25 mouse cellular contexts compared by ENCODE assay signal in the genomic region with DNA sequence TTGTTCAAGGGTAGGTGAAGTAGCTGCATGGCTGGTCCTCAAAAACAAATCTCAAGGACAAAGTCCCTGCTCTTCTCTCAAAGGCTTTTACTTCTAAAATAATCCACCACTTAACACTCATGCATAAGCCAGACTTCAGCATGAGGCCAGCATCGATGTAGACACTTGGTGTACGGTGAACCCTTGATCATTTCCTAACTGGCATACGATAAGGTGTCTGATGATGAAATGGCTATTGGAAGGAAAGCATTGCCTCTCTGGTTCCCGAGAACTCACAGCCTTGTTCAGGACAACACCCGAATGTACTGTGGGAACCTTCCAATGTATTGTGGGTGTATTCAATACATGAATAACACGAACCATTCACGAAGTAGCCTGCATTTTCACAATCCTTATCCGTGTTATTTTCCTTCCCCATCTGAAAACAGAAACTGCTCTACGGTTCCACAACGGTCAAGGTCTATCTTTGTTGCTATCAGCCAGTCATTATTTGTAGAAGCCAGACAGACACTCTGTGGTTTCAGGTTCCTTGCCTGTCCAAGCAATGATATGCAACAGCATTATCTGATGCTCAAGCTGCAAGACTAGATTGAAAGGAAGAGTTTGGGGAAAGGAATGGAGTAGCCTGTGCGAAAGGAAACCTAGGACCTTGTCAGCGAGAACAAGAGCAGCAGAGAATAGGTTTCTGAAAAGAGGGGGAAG.
DNase-seq lines count a peak whose midpoint lies in the region; ATAC-seq and TF ChIP-seq lines count a peak whose summit lies in the region.
"Had no signal": no experiment of that assay in that cellular context is flagged by ENCODE, and none has a peak within 500 bp of the region (broad histone marks: within the 10 kb centered on the region; RNA-seq: fewer than 3 reads in every experiment).

No protein-coding gene starts in this region.

- H3K36me3 ChIP-seq in MEL (ENCODE audit: control insufficient read depth in 1 of 2, insufficient read depth in 2 of 2, low read length in 2 of 2), result no peaks in the 10 kb centered on the region; a peak in 1 of 4 replicates
- H3K36me3 ChIP-seq in liver, embryonic 16.5 days (ENCODE audit: control insufficient read depth, insufficient read depth), result no peaks in the 10 kb centered on the region
- H3K36me3 ChIP-seq: hindbrain, embryonic 10.5 days had no signal

- DNase-seq in MEL (ENCODE audit: low read depth, low spot score), result peak; percentile 54
- DNase-seq in right cerebral cortex, adult 18-20 months, result no peak
- no peak for DNase-seq in embryo, embryonic 11 days
- no peak for DNase-seq in right cerebral cortex, postnatal 4 days
- DNase-seq in kidney, postnatal 36 days, result no peak
- DNase-seq: adrenal gland, postnatal 36 days; cerebellum, adult 11 months; cerebellum, adult 9-11 months; kidney, adult 9 months; kidney, postnatal 14 days; layer of hippocampus, postnatal 36 days; lung, adult 18-20 months; lung, postnatal 14 days; spleen, adult 18-20 months; thymus, postnatal 14 days had no signal

- TF ChIP-seq EP300 in MEL (IDR thresholded peaks at IDR 0.05; ENCODE audit: low read depth in 1 of 2, low read length in 2 of 2), result peak; percentile 85 to 94

- 26% methylated on average over 12 of the region's 12 CpGs for WGBS in liver, embryonic 16.5 days (ENCODE audit: insufficient replicate concordance)

- 0 out of 2 replicates have a peak, but pooled peaks have one; percentile 30 for ATAC-seq in erythroid progenitor cell, adult 5-6 weeks (replicated peaks; ENCODE audit: low FRiP score, poor library complexity, severe bottlenecking)
- peak; percentile 63 for ATAC-seq in liver, embryonic 16.5 days (ENCODE audit: low read depth)
- ATAC-seq: forebrain, embryonic 13.5 days; hindbrain, embryonic 16.5 days; intestine, embryonic 16.5 days; midbrain, embryonic 16.5 days; Patski had no signal

- peak overlapping the region; percentile 29; the same call in 1 of the 2 replicates for H3K27ac ChIP-seq in MEL (ENCODE audit: control insufficient read depth, low read depth, low read length)
- H3K27ac ChIP-seq in liver, embryonic 16.5 days (ENCODE audit: low read length), result no peak overlapping the region
- H3K27ac ChIP-seq: forebrain, embryonic 13.5 days; hindbrain, embryonic 10.5 days; layer of hippocampus, adult 2 months had no signal

- H3K9ac ChIP-seq in MEL (ENCODE audit: control insufficient read depth, low read depth, low read length, poor library complexity, severe bottlenecking), result no peak overlapping the region
- H3K9ac ChIP-seq in liver, embryonic 16.5 days (ENCODE audit: low read depth, low read length), result no peak overlapping the region
- H3K9ac ChIP-seq: forebrain, embryonic 13.5 days had no signal

- TF ChIP-seq CTCF in MEL (IDR thresholded peaks at IDR 0.05 in 2 of 3, conservative IDR thresholded peaks at IDR 0.05 in 1 of 3; ENCODE audit: control insufficient read depth in 1 of 3, insufficient read depth in 1 of 3, low read depth in 2 of 3, low read length in 3 of 3, poor library complexity in 1 of 3, severe bottlenecking in 1 of 3), result no peak

- H3K4me1 ChIP-seq in MEL (ENCODE audit: control insufficient read depth in 1 of 2, insufficient read depth in 2 of 2, low read length in 2 of 2), result peaks cover 0 to 5% of the 10 kb centered on the region in 2 experiments; a peak in 1 of 4 replicates
- no peaks in the 10 kb centered on the region for H3K4me1 ChIP-seq in liver, embryonic 16.5 days (ENCODE audit: control insufficient read depth, low read depth, low read length)
- H3K4me1 ChIP-seq: forebrain, embryonic 13.5 days; hindbrain, embryonic 10.5 days had no signal

- H3K4me2 ChIP-seq in liver, embryonic 16.5 days (ENCODE audit: low read depth, low read length), result peak overlapping the region; percentile 43
- H3K4me2 ChIP-seq: forebrain, embryonic 13.5 days; heart, embryonic 11.5 days had no signal

- TF ChIP-seq RAD21 in MEL (IDR thresholded peaks at IDR 0.05; ENCODE audit: low read depth, low read length), result no peak

- peak overlapping the region; percentile 30 to 45; a peak in 3 of 4 replicates for H3K4me3 ChIP-seq in MEL (ENCODE audit: control insufficient read depth in 1 of 2, insufficient read depth in 1 of 2, low read depth in 2 of 2, low read length in 2 of 2)
- H3K4me3 ChIP-seq in liver, embryonic 16.5 days (ENCODE audit: low read depth, low read length), result no peak overlapping the region
- H3K4me3 ChIP-seq: forebrain, embryonic 13.5 days; hindbrain, embryonic 10.5 days; layer of hippocampus, adult 2 months had no signal

- no peak for TF ChIP-seq POLR2A in MEL (IDR thresholded peaks at IDR 0.05; ENCODE audit: control insufficient read depth in 1 of 2, insufficient read depth in 1 of 2, low read depth in 1 of 2, low read length in 2 of 2, poor library complexity in 1 of 2)

- H3K9me3 ChIP-seq in MEL (replicated peaks; ENCODE audit: insufficient read depth, low read length), result no peaks in the 10 kb centered on the region
- no peaks in the 10 kb centered on the region for H3K9me3 ChIP-seq in liver, embryonic 16.5 days (replicated peaks; ENCODE audit: control insufficient read depth, low read length)
- H3K9me3 ChIP-seq: forebrain, embryonic 13.5 days; hindbrain, embryonic 10.5 days had no signal

- H3K79me2 ChIP-seq in MEL (ENCODE audit: control insufficient read depth, insufficient read depth, low read length, poor library complexity), result no peaks in the 10 kb centered on the region

- H3K27me3 ChIP-seq in MEL (ENCODE audit: control insufficient read depth in 1 of 2, insufficient read depth in 2 of 2, low read length in 2 of 2), result no peaks in the 10 kb centered on the region
- no peaks in the 10 kb centered on the region for H3K27me3 ChIP-seq in liver, embryonic 16.5 days (ENCODE audit: control insufficient read depth, insufficient read depth, low read depth, low read length)
- H3K27me3 ChIP-seq: forebrain, embryonic 13.5 days; Patski had no signal

TF ChIP-seq in MEL, 35 proteins besides CTCF, POLR2A, EP300 and RAD21:
- TF ChIP-seq MYB (IDR thresholded peaks at IDR 0.05; ENCODE audit: low read depth, low read length) (peak; percentile 71), NRF1 (IDR thresholded peaks at IDR 0.05; ENCODE audit: insufficient read depth, low read depth, low read length, poor library complexity, severe bottlenecking) (no peak), POLR2AphosphoS5 (IDR thresholded peaks at IDR 0.05; ENCODE audit: borderline replicate concordance, low read depth, low read length) (no peak), POLR2AphosphoS2 (IDR thresholded peaks at IDR 0.05; ENCODE audit: low read length) (no peak), TAL1 (IDR thresholded peaks at IDR 0.05; ENCODE audit: low read length) (peak; percentile 84), JUND (IDR thresholded peaks at IDR 0.05; ENCODE audit: low read depth, low read length) (no peak), GABPA (IDR thresholded peaks at IDR 0.05; ENCODE audit: low read depth, low read length) (no peak), RCOR1 (IDR thresholded peaks at IDR 0.05; ENCODE audit: low read depth, low read length) (peak; percentile 82), MXI1 (IDR thresholded peaks at IDR 0.05; ENCODE audit: low read depth, low read length) (no peak), MEF2A (IDR thresholded peaks at IDR 0.05; ENCODE audit: extremely low read depth, insufficient replicate concordance, low read depth, low read length, poor library complexity, severe bottlenecking) (0 out of 2 replicates have a peak, but pooled peaks have one; percentile 45), MAZ (IDR thresholded peaks at IDR 0.05; ENCODE audit: low read depth, low read length) (no peak), ETS1 (IDR thresholded peaks at IDR 0.05; ENCODE audit: low read depth, low read length) (peak; percentile 75), GATA1 (IDR thresholded peaks at IDR 0.05; ENCODE audit: low read depth, low read length) (peak; percentile 90), SIN3A (IDR thresholded peaks at IDR 0.05; ENCODE audit: low read length) (peak; percentile 8; the same call in 1 of the 2 replicates), TCF12 (IDR thresholded peaks at IDR 0.05; ENCODE audit: low read depth, low read length) (peak; percentile 96), ZMIZ1 (IDR thresholded peaks at IDR 0.05; ENCODE audit: low read depth, low read length) (no peak), SMC3 (IDR thresholded peaks at IDR 0.05; ENCODE audit: low read depth, low read length) (no peak), MYC (IDR thresholded peaks at IDR 0.05; ENCODE audit: low read depth, low read length) (no peak), UBTF (IDR thresholded peaks at IDR 0.05; ENCODE audit: borderline replicate concordance, insufficient read depth, low read depth, low read length) (no peak), KAT2A (conservative IDR thresholded peaks at IDR 0.05; ENCODE audit: low read depth, low read length) (no peak)
TF ChIP-seq in MEL: peak in this region for 8.
